Mouse (Mus musculus): Measurements from ENCODE around the gene Hist2h3c1.
A peak's percentile ranks its signal among the peaks of the same experiment; 100 is the strongest.
"Not testable (repeated sequence)": the region's sequence is repeated elsewhere in the genome, so short reads cannot be mapped to it uniquely, and the experiment has no call there.

Hist2h3c1 gene

DNA sequence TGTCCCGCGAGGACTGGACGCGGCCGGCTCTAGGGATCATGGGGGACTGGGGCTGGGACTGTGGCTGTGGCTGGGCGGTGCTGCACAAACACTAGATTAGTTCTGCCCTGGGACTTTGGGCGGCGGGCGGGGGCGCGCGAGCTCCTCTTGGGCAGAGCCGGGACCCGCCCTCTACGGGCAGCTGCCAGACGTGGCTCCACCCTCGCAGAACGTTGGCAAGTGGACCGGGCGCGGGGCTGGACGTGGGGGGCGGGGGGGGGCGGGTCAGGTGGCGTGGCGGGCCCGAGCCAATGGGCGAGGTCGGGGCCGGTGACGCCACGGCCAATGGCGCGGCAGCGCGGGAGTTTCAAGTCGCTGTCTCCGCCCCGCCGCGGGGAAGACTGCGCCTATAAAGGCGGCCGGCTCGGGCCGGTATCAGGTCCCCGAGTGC lies at the start of gene Hist2h3c1:
TSS of gene Hist2h3c1 (plus strand) at position 259 of the 430 bp plus-strand sequence.
- not testable (repeated sequence) for DNase-seq

DNA sequence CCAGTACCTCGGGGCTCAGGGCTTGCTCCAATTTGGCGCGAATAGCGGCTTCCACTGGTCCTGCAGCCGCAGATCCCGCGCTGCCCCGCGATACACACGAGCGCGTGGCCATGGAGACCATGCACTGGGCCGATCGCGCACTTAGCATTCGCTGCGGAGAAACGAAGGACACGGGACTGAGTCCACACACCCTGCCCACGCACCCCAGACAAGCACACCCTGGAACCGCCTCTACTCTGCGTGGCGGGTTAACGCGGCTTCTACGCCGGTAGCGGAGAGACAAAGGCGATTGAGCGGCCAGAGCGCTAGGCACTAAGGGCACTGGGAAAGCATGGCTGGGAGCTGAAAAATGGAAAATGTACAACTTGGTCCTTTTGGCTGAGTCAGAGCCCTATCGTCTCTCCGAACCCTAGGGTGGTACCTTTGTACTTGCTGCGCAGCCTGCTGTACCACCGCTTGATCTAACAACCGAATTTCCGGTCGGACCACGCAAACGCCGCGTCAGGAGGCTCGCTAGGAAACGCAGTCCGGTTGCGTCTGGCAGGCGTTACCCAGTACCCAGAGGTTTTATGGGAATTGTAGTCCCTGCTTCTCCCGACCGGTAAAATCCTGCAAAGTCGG lies 49.2 kb upstream of the Hist2h3c1 start:
- peak; percentile 81 for DNase-seq

DNA sequence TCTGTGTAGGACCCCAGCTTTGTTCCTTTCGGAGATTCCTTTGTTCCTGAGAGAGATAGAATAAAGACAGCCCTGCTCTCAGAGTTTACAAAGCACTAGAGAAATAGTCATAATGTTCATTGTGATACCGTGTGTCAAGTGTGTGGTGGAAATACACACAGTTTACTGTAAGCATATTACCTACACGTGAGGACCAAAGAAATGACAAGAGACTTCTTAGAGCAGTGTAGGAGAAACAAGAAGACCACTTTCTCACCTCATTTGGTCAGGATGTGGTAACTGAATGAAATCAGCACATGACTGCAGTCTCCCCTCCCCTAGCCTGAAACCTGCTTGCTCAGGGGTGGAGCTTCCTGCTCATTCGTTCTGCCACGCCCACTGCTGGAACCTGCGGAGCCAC lies 48.3 kb upstream of the Hist2h3c1 start:
- DNase-seq, result peak; percentile 31

DNA sequence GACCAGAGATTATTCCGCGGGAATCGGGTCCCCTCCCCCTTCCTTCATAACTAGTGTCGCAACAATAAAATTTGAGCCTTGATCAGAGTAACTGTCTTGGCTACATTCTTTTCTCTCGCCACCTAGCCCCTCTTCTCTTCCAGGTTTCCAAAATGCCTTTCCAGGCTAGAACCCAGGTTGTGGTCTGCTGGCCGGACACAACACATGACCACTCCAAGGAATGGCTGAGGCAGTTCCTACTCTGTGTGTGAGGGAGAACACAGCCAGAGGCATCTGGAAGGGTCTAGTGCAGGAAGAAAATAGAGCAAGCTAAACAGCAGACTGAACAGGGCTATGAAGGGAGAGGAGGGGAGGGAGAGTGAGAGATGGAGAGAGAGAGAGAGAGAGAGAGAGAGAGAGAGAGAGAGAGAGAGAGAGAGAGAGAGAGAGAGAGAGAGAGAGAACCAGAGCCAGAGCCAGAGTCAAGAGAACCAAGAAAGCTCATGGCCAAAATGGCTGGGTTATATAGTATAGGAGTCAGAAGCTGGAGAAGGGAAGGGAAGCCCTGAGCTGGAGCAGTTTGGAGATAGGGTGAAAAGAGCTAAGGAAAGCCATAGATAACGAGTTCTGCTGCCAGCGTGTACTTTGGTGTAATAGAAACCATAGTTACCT lies 47.8 kb upstream of the Hist2h3c1 start:
- DNase-seq, result not testable (repeated sequence)

DNA sequence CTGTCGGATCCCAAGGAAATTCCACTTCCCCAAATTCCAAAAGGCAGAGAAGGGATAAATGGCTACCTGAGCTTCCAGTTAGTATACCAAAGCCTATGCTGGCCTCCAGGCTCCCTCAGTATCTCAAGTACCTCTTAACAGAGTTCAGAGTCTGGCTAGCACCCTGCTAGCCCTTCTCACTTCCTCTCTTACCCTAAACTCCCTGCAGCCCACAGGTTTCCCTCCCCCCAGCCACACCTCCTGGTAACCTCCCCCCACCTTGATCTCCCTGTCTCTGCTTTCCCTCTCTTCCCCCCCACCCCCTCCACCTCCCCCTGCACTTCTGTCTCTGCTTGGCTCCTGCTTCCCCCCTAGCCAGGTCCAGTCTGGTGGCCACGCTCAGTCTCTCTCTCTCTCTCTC lies 46.8 kb upstream of the Hist2h3c1 start:
- no peak for DNase-seq

DNA sequence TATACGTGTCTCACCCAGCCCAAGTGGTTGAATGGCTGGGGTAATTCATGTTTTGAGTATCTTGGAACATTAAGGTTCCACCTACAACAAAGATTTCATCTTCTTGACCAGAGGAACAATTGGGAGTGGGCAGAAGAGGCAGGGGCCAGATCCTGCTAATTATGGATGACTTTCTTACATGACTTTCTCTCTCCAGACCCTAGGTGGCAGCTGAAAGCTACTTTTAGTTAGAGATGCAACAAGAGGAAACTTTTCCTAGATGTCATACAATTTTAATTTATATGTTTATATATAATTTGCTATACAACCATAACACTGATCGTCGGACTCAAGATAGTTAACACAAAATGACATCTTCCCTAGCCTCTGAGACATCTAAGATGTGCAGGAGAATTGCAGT lies 38.7 kb upstream of the Hist2h3c1 start:
- DNase-seq, result no peak

DNA sequence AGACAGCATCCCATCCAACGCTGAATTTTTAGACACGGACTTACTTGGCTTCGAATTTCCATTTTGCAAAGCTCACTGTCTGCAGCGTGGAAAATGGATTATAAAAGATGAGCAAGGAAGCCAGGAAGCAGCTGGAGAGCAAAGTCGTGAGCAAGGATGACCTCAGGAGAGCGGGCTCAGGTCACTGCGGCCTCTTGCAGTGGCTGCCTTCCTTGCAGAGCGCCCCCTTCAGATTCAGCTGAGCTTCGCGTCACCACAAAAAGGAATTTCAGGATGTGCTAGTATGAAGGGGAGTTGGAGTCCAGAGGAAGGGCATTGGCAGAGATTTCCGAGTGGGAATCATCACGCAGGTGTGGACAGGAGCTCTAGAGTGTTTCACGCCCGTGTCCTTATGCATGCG lies 37.2 kb upstream of the Hist2h3c1 start:
- no peak for DNase-seq

DNA sequence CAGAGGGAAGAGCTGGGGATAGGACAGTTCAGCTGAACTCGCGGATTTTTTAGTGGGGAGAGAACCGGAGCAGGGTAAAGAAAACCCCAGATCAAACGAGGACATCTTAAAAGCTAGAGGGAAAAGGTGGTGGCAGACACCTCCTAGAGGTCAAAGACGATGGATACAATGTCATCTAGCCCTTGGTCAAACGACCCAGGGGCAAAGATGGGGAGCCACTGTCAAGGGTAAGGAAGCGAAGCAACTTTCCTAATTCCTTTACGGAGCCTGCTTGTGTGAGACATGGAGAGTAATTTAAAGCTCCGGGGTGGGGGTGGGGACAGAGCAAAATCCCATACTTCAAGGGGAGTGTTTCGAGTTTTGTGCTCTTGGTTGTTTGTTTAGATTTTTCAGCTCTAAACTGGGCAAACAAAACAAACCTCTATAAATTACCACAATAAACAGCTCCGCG lies 27.3 kb upstream of the Hist2h3c1 start:
- peak; percentile 47 for DNase-seq

DNA sequence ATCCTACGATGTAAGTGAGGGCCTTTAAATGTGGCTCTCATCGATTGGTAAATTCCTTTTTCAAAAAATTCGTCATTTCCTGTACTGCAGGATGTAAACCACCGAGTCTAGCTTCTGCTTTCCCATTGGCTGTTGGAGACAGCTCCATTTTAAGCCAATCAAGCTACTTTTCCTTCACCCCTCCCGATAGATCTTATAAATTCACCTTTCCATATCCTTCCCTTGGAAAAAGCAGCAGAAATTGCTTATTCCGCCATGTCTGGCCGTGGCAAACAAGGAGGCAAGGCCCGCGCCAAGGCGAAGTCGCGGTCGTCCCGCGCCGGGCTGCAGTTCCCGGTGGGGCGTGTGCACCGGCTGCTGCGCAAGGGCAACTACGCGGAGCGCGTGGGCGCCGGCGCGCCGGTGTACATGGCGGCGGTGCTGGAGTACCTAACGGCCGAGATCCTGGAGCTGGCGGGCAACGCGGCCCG lies 26.8 kb upstream of the Hist2h3c1 start, which contains the start of the genes Bola1 and Hist2h2ab:
TSS of gene Bola1 (minus strand) at position 49 of the 470 bp plus-strand sequence.
TSS of gene Hist2h2ab (plus strand) at position 205 of the 470 bp plus-strand sequence.
- DNase-seq, result peak; percentile 83

DNA sequence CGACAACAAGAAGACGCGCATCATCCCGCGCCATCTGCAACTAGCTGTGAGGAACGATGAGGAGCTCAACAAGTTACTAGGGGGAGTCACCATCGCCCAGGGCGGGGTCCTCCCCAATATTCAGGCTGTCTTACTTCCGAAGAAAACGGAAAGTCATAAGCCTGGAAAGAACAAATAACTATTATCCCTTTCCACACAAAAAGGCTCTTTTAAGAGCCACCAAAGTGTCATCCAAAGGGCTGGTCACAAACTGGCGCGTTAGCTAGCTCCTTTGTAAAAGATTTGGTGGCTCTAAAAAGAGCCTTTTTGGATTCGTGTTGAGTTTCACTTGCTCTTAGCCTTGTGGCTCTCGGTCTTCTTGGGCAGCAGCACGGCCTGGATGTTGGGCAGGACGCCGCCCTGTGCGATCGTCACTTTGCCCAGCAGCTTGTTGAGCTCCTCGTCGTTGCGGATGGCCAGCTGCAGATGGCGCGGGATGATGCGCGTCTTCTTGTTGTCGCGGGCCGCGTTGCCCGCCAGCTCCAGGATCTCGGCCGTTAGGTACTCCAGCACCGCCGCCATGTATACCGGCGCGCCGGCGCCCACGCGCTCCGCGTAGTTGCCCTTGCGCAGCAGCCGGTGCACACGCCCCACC lies 26.2 kb upstream of the Hist2h3c1 start:
- not testable (repeated sequence) for DNase-seq

DNA sequence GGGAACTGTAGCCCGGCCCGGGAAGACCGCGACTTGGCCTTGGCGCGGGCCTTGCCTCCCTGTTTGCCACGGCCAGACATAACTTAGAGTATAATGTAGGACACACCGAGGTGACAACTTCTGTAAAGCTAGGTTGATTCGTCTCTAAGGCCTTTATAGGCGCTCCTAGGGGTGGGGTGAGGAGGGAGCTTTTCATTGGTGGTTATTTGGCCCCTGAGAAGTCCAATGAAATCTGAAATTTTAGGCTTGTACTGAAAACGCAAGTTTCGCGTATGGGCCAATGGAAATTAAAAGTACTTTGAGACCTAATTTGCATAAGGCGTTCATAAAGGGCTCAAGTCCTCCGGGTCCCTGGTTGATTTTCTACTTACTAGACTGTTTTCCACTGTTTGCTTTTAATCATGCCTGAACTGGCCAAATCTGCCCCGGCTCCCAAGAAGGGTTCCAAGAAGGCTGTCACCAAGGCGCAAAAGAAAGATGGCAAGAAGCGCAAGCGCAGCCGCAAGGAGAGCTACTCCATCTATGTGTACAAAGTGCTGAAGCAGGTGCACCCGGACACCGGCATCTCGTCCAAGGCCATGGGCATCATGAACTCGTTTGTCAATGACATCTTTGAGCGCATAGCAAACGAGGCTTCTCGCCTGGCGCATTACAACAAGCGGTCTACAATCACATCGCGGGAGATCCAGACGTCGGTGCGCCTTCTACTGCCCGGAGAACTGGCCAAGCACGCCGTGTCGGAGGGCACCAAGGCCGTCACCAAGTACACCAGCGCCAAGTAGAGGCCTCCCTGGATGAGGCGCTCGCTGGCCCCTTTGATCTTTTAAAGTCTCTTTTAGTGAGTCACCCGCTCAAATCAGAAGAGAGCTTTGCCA lies 25.5 kb upstream of the Hist2h3c1 start, which contains the start of the genes Hist2h2ac and Hist2h2be:
TSS of gene Hist2h2ac (minus strand) at position 116 of the 875 bp plus-strand sequence.
TSS of gene Hist2h2be (plus strand) at position 355 of the 875 bp plus-strand sequence.
- DNase-seq, result peak; percentile 79

DNA sequence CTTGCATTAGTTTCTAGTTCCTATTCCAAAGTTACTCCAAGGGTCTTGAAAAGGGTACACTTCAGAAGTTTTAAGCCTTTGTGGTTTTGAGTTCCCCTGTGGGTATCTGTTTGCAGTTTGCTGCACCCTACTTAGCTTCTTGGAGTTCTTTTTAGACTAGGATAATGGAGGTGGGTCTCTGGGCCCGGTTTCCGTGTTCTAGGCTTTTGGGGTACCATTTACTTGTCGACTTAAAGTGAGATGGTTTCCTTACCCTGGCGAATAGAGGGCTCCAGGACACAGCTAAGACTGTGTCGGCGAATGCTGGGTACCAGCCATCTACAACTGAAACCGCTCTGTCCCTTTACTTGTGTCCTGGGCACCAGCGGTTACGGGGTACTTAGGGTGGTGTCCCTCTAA lies 24.8 kb upstream of the Hist2h3c1 start:
- peak; percentile 53 for DNase-seq

DNA sequence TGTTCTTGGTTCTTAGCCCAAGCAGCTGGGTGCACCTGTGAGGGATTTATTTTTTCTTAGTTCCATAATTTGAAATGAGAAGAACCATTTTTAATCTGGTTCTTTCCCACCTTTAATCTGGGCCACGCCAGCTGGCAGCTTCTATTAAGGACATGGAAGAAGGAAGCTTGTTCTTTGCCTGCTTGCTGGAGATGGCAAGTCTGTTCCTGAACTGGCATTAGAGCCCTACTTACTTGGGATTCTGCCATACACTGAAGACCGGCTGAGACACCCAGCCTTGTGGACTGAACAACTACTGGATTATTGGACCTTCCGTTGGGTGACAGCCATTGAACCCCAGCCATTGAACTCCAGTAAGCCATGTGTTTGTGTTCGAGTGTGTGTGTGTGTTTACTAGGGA lies 23.7 kb upstream of the Hist2h3c1 start:
- no peak for DNase-seq

DNA sequence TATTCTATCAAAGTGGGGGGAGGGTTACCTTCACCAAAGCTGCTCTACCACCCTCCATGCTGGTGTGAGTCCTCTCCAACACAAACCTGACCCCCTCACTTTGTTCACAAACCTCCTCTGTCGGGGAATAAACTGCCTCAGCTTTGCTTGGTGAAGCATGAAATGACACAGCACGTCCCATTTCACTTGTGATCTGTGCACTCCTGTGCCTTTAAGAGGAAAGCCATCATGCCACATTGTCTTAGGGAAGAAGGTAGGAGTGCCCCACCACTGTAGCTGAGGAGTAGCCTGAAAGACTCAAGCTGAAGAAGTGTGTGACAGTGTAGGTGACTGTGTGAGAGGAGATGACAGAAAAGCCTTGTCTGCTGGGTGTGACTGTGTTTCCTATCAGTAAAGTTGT lies 21.1 kb upstream of the Hist2h3c1 start:
- DNase-seq, result no peak

DNA sequence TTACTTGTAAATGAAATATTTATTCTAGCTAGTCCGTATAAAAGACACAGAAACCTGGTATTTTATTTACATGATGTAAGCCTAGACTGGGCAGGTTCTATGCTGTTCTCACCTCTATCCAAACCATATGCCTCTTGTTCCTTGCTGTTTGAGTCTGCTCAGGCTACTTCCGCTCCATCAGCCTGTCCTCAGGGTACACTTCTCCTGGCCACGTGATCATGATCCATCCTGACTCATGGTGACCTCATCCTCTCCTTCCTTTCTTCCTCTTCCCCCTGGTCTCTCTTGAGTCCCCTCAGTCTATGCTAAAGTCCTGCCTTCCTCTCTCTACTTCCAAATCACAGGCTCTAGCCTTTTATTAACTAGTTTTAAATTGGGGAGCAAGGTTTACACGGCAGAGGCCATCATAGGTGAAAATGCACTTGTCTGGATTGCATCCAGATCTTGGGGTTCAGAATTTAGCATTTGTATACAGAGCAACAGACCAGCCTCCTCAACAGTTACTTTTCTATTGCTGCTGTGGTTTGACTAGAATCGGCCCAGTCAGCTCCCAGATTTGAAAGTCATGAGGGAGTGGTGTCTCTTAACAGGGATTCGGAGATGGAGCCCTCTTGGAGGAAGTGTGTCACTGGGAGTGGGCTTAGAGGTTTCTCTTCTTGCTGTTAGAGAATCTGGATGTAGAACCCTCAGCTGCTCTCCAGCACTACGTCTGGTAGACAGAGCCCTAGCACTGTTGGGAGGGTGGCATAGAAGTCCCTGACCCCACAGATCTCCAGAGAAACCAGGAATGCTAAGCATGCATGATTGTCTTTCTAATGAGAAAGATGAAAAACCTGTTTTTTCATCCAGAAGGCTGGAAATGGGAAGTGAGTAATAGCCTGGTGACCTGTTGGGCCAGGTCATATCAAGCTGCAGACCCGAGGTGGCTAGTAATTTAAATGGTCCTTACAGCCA lies 19.5 kb upstream of the Hist2h3c1 start:
- DNase-seq, result no peak

DNA sequence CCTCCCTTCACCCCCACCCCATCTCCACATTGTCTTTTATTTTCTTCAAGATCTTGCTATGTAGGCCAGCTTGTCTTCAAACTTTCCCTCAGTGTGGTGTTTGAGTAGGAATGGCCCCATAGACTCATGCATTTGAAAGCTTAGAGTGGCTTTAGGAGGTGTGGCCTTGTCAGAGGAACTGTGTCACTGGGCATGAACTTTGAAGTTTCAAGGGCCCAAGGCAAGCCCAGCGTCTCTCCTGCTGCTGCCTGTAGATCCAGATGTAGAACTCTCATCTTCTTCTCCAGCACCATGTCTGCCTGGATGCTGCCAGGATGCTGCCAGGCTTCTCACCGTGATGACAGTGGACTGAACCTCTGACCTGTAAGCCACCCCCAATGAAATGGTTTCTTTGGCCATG lies 17.7 kb upstream of the Hist2h3c1 start:
- DNase-seq, result no peak

DNA sequence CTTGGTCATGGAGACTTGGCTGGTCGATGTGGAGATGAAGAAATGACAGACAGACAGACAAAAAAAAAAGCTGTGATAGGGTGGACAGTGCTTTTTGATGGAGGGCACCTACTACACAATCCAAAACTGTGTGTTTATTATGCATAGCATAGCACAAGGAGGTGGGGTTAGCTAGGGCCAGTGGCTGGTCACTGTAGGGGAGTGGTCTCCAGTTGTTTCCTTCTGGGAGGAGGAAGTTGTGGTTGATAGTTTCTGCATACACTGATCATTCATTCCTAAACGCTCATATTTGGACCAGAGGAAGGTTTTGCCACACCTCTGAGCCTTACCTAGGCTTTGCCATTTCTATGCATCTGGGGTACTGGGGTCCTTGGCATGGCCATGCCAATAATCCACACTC lies 16.1 kb upstream of the Hist2h3c1 start:
- DNase-seq, result no peak

DNA sequence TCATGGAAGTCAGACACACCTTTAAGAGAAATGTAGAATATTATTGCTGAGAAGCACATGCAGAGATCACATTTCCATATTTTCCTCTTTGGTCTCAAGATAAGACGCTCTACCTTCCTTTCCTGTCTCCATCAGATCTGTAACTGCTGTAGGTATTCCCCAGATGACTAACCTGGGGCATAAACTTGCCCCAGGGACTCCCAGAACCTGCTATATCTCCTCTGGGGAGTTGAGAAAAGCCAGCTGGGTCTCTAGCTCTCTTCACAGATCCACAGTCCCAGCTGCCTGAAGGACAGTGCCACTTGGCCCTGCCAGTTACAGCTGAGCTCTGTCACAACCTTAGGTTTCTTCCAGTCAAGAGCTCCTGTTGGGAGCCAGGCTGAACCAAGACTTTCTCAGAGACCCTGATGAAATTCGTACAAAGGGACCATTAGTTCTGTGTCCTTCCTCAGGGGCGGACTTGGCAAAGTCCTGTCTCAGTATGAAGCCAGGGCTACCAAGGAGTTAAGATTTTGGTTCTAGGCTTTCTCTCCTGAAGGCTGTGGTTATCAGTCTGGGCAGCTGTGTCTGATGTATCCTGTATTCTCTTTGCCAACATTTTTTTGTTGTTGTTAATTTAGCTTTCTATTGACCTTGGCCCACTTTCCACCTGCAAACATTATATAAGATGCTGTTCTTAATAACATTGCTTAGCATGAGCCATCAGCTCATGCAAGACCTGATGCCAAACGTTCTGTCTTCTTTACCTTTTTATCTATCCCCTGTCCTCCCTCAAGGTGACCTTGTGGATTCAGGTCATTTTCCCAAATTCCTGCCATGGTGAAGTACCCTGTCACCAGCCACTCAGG lies 15.4 kb upstream of the Hist2h3c1 start:
- no peak for DNase-seq

DNA sequence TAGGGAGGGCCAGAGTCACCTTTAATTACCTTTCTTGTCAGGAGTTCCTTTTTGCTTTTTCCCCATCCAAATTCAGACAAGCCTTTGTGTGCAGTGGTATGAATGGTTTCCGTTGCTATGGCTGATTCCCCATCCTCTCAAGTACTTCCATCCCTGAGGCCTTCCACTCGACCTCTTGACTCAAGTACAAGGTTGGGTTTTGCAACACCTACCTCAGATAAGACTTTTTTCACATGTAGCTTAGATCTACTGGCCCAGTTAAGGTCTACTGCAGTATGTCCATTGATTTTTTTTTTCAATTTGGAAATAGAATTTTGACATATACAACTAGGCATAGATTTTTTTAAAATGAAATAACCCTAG lies 14.7 kb upstream of the Hist2h3c1 start:
- DNase-seq, result no peak

DNA sequence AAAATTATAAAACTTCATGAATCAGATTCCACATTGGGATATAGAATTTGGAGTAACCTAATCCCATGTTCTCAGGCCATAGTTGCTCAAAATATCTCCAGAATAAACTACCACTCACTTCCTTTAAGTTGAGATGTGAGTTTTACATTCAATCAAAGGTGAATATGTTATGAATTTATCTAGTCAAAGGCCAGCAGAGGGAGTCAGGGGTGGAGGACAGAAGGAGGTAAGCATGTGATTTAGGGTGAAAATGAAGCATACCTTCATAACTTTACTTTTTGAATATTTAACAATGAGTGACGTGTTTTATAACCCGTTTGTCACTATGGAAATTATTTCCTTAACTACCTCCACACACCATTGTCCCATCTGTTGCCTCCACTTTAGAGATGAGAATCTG lies 11.6 kb upstream of the Hist2h3c1 start:
- DNase-seq, result no peak

DNA sequence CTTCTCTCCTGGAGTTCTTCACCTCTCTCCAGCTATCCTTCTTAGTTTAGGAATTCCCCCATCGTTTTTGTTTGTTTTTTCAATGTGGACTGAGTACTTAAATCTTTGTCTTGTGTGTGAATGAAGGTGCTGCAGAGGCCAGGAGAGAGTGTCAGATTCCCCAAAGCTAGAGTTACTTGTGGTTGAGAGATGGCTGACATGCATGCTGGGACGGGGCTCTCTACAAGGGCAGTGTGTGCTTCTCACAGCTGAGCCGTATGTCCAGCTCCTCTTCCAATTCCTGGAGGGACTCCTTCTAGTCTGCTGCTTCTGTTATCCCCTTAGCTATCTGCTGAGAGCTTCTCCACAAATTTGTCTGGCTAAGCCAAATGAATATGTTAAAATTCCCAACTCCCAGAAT lies 10.6 kb upstream of the Hist2h3c1 start:
- DNase-seq, result no peak
